Mouse (Mus musculus) thymus, adult 2 months (tissue): Measurements from ENCODE around the gene Ccne1.

ENCODE experiments used
- CTCF ChIP-seq: fragments of 200-500 bp; IDR thresholded peaks from 2 replicates; pipeline ENCODE4 v1.5.1; 2012; ENCODE audit warnings: mild to moderate bottlenecking, control low read depth, low read length, moderate library complexity, borderline replicate concordance; ENCODE audit not compliant: control insufficient read depth, poor library complexity, insufficient read depth; ENCODE audit errors: extremely low read depth
- POLR2A ChIP-seq: fragments of 200-500 bp; IDR thresholded peaks from 2 replicates; pipeline ENCODE4 v1.6.1; 2012; ENCODE audit warnings: mild to moderate bottlenecking, low read length, control low read depth, moderate library complexity; ENCODE audit not compliant: control insufficient read depth, poor library complexity, insufficient read depth; ENCODE audit errors: extremely low read depth

DNA sequence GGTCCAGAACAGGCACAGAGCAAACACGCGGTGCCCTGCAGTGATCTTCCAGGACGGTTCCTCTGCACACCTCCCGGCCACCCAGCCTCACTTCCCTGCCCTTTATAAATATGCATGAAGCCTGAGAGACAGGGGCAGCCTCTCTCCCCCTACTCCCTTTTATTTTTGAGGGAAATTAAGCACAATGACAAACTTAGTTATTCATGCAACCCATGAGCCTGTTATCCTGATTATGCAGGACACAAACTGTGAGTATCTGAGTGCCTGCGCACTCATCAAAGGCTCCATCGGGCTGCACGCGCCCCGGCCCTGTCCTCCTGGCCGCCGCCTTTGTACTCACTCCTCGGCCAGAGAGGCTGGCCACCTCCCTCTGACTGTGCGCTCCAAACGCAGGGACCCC, 32.8 kb downstream of the Ccne1 start:
- no peak for TF ChIP-seq CTCF
- no peak for TF ChIP-seq POLR2A
